In the genomic region with DNA sequence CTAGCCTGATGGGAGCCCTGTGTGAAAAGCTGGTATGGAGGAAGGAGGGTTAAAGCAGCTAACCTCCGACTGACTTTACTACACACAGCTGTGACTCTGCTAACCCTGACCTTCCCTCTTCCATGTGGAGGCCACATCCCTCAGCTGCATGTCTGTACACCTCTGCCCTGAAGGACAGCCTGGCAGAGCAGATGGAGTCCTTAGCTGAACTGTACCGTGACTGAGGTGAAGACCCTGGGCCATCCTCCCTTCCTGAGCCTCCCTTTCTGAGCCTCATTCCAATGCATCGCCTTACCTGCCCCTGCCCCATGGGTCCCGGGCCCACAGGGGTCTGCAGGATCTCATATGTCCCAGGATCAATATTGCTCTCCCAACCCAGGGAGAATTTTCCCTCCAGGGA, we compare ENCODE assay signal across 24 mouse cellular contexts. TPM values are rescaled to one million over a fixed set of nuclear protein-coding genes. Genes with fewer than 3 reads are reported as not detected.
DNase-seq lines count a peak whose midpoint lies in the region; ATAC-seq lines count a peak whose summit lies in the region.
"Had no signal": no experiment of that assay in that cellular context is flagged by ENCODE, and none has a peak within 500 bp of the region (broad histone marks: within the 10 kb centered on the region; RNA-seq: fewer than 3 reads in every experiment).

No protein-coding gene starts in this region.

- no peak overlapping the region for H3K27ac ChIP-seq in forebrain, embryonic 11.5 days (ENCODE audit: low read depth, low read length)
- H3K27ac ChIP-seq in forebrain, embryonic 16.5 days (ENCODE audit: low read length), result no peak overlapping the region
- peak overlapping the region; percentile 47; the same call in 1 of the 2 replicates for H3K27ac ChIP-seq in forebrain, embryonic 15.5 days (replicated peaks)
- peak overlapping the region; percentile 16 for H3K27ac ChIP-seq in neural tube, embryonic 14.5 days (ENCODE audit: low read depth, low read length)
- H3K27ac ChIP-seq: embryonic facial prominence, embryonic 12.5 days; intestine, embryonic 15.5 days; left cerebral cortex, adult 2 months; limb, embryonic 12.5 days; liver, embryonic 12.5 days had no signal

- 63% methylated on average over 4 of the region's 4 CpGs for WGBS in forebrain, embryonic 11.5 days
- WGBS in forebrain, embryonic 16.5 days, result 74% methylated on average over 4 of the region's 4 CpGs
- WGBS in forebrain, embryonic 15.5 days, result 79% methylated on average over 4 of the region's 4 CpGs
- 68% methylated on average over 4 of the region's 4 CpGs for WGBS in neural tube, embryonic 14.5 days

- H3K4me2 ChIP-seq in forebrain, embryonic 11.5 days (ENCODE audit: low read depth, low read length, severe bottlenecking), result no peak overlapping the region
- H3K4me2 ChIP-seq in forebrain, embryonic 16.5 days (ENCODE audit: low read length), result no peak overlapping the region
- H3K4me2 ChIP-seq in forebrain, embryonic 15.5 days (replicated peaks), result no peak overlapping the region
- H3K4me2 ChIP-seq in neural tube, embryonic 14.5 days (ENCODE audit: low read depth, low read length), result no peak overlapping the region
- H3K4me2 ChIP-seq: embryonic facial prominence, embryonic 12.5 days; intestine, embryonic 15.5 days; limb, embryonic 12.5 days; liver, embryonic 12.5 days had no signal

- H3K9ac ChIP-seq in forebrain, embryonic 11.5 days (ENCODE audit: low read length), result 0 out of 2 replicates have a peak overlapping the region, but pooled peaks have one; percentile 3
- H3K9ac ChIP-seq in forebrain, embryonic 16.5 days (replicated peaks; ENCODE audit: low read depth, low read length), result no peak overlapping the region
- H3K9ac ChIP-seq in forebrain, embryonic 15.5 days (replicated peaks), result no peak overlapping the region
- H3K9ac ChIP-seq in neural tube, embryonic 14.5 days (replicated peaks; ENCODE audit: low read depth, low read length), result no peak overlapping the region
- H3K9ac ChIP-seq: embryonic facial prominence, embryonic 12.5 days; intestine, embryonic 15.5 days; limb, embryonic 12.5 days; liver, embryonic 12.5 days had no signal

- no peaks in the 10 kb centered on the region for H3K36me3 ChIP-seq in forebrain, embryonic 11.5 days (ENCODE audit: control insufficient read depth, insufficient read depth, low read length)
- no peaks in the 10 kb centered on the region for H3K36me3 ChIP-seq in forebrain, embryonic 16.5 days (ENCODE audit: control insufficient read depth, insufficient read depth)
- H3K36me3 ChIP-seq in megakaryocyte, embryonic 14.5 days (replicated peaks; ENCODE audit: low read length), result no peaks in the 10 kb centered on the region
- no peaks in the 10 kb centered on the region for H3K36me3 ChIP-seq in forebrain, embryonic 15.5 days
- no peaks in the 10 kb centered on the region for H3K36me3 ChIP-seq in neural tube, embryonic 14.5 days (ENCODE audit: control insufficient read depth, insufficient read depth, low read length)
- H3K36me3 ChIP-seq: embryonic facial prominence, embryonic 12.5 days; intestine, embryonic 15.5 days; limb, embryonic 12.5 days; liver, embryonic 12.5 days had no signal

- no peaks in the 10 kb centered on the region for H3K9me3 ChIP-seq in forebrain, embryonic 11.5 days (ENCODE audit: control insufficient read depth, low read length)
- H3K9me3 ChIP-seq in forebrain, embryonic 16.5 days (ENCODE audit: control insufficient read depth, low read length), result no peaks in the 10 kb centered on the region
- peaks cover 18% of the 10 kb centered on the region for H3K9me3 ChIP-seq in megakaryocyte, embryonic 14.5 days
- H3K9me3 ChIP-seq in forebrain, embryonic 15.5 days, result no peaks in the 10 kb centered on the region
- H3K9me3 ChIP-seq in neural tube, embryonic 14.5 days (ENCODE audit: control insufficient read depth, low read length), result no peaks in the 10 kb centered on the region
- H3K9me3 ChIP-seq: embryonic facial prominence, embryonic 12.5 days; intestine, embryonic 15.5 days; limb, embryonic 12.5 days; liver, embryonic 12.5 days had no signal

- peaks cover 18% of the 10 kb centered on the region for H3K4me1 ChIP-seq in forebrain, embryonic 11.5 days (replicated peaks; ENCODE audit: control insufficient read depth, insufficient read depth, low read length)
- H3K4me1 ChIP-seq in forebrain, embryonic 16.5 days (replicated peaks; ENCODE audit: control insufficient read depth, insufficient read depth, low read length), result peaks cover 26% of the 10 kb centered on the region
- no peaks in the 10 kb centered on the region for H3K4me1 ChIP-seq in megakaryocyte, embryonic 14.5 days
- peaks cover 35% of the 10 kb centered on the region for H3K4me1 ChIP-seq in forebrain, embryonic 15.5 days
- H3K4me1 ChIP-seq in neural tube, embryonic 14.5 days (ENCODE audit: control insufficient read depth, insufficient read depth, low read length), result peaks cover 11% of the 10 kb centered on the region; the same call in 1 of the 2 replicates
- H3K4me1 ChIP-seq: embryonic facial prominence, embryonic 12.5 days had no signal

- ATAC-seq in forebrain, embryonic 11.5 days (replicated peaks; ENCODE audit: low FRiP score), result no peak
- no peak for ATAC-seq in forebrain, embryonic 16.5 days
- ATAC-seq in megakaryocyte, adult 5-6 weeks (ENCODE audit: poor library complexity, severe bottlenecking), result no peak
- ATAC-seq in forebrain, embryonic 15.5 days (replicated peaks), result no peak
- no peak for ATAC-seq in neural tube, embryonic 14.5 days (ENCODE audit: low read depth)
- ATAC-seq: CD4-positive, CD25-positive, alpha-beta regulatory T cell, adult 4 months; intestine, embryonic 15.5 days; liver, embryonic 12.5 days; Patski had no signal

- no peak for DNase-seq in forebrain, embryonic 11.5 days (ENCODE audit: low spot score)
- DNase-seq in urinary bladder, postnatal 25 days (ENCODE audit: low spot score), result no peak
- DNase-seq: adrenal gland, postnatal 10 days; cerebellum, postnatal 10 days; gastrocnemius, postnatal 10 days; heart, adult 11 months; heart, postnatal 36 days; kidney, postnatal 25 days; lung, adult 2 months; lung, postnatal 36 days; thymus, postnatal 14 days had no signal

- H3K4me3 ChIP-seq in forebrain, embryonic 11.5 days (ENCODE audit: low read depth, low read length), result no peak overlapping the region
- H3K4me3 ChIP-seq in forebrain, embryonic 16.5 days (replicated peaks; ENCODE audit: low read length), result no peak overlapping the region
- H3K4me3 ChIP-seq in megakaryocyte, embryonic 14.5 days (replicated peaks), result peak overlapping the region; percentile 5
- no peak overlapping the region for H3K4me3 ChIP-seq in forebrain, embryonic 15.5 days
- no peak overlapping the region for H3K4me3 ChIP-seq in neural tube, embryonic 14.5 days (ENCODE audit: low read depth, low read length)
- H3K4me3 ChIP-seq: embryonic facial prominence, embryonic 12.5 days; erythroblast, embryonic 14.5 days; intestine, embryonic 15.5 days; left cerebral cortex, adult 2 months; limb, embryonic 12.5 days; liver, embryonic 12.5 days had no signal

- no peaks in the 10 kb centered on the region for H3K27me3 ChIP-seq in forebrain, embryonic 11.5 days (ENCODE audit: control insufficient read depth, insufficient read depth, low read length)
- H3K27me3 ChIP-seq in forebrain, embryonic 16.5 days (replicated peaks; ENCODE audit: control insufficient read depth, insufficient read depth, low read length), result no peaks in the 10 kb centered on the region
- H3K27me3 ChIP-seq in megakaryocyte, embryonic 14.5 days (replicated peaks), result peaks cover 87% of the 10 kb centered on the region
- no peaks in the 10 kb centered on the region for H3K27me3 ChIP-seq in forebrain, embryonic 15.5 days
- H3K27me3 ChIP-seq in neural tube, embryonic 14.5 days (ENCODE audit: control insufficient read depth, insufficient read depth, low read length), result no peaks in the 10 kb centered on the region
- H3K27me3 ChIP-seq: Patski had no signal

RNA-seq across cellular contexts. Expression of a gene that starts 14.9 kb away (rescaled TPM):
- polyA plus RNA-seq in forebrain, embryonic 11.5 days (2014; fragmentation: Nextera tagmentation; extraction: Ambion mirVana), result 0.15 and 0.21 TPM in 2 replicates
- 13.2 and 13.4 TPM in 2 replicates for polyA plus RNA-seq in forebrain, embryonic 16.5 days (2015; fragmentation: Nextera tagmentation; extraction: Ambion mirVana)
- not detected in 2 replicates for polyA plus RNA-seq in megakaryocyte, embryonic 14.5 days (2012; ENCODE audit: insufficient read depth, low replicate concordance)
- not detected in 2 replicates for total RNA-seq in megakaryocyte, adult 5-6 weeks (2015)
- total RNA-seq in megakaryocyte, adult 5-6 weeks (2017), result not detected in 2 replicates
- 6.6 and 8.0 TPM in 2 replicates for polyA plus RNA-seq in forebrain, embryonic 15.5 days (2015; fragmentation: Nextera tagmentation; extraction: Ambion mirVana)
- polyA plus RNA-seq in neural tube, embryonic 14.5 days (2014; fragmentation: Nextera tagmentation; extraction: Ambion mirVana), result 1.6 and 2.3 TPM in 2 replicates
- total RNA-seq: heart, postnatal 36 days had no signal
- polyA plus RNA-seq: CD4-positive, CD25-positive, alpha-beta regulatory T cell, adult 4 months; erythroblast, embryonic 14.5 days; lung, adult 2 months; Patski had no signal

RNA-seq across cellular contexts. Expression of a gene that starts 28.8 kb away (rescaled TPM):
- polyA plus RNA-seq in forebrain, embryonic 11.5 days (2014; fragmentation: Nextera tagmentation; extraction: Ambion mirVana), result 4.7 and 6.1 TPM in 2 replicates
- polyA plus RNA-seq in forebrain, embryonic 16.5 days (2015; fragmentation: Nextera tagmentation; extraction: Ambion mirVana), result 1.3 and 1.5 TPM in 2 replicates
- 10.4 and 49.9 TPM in 2 replicates for polyA plus RNA-seq in megakaryocyte, embryonic 14.5 days (2012; ENCODE audit: insufficient read depth, low replicate concordance)
- 2.6 and 2.7 TPM in 2 replicates for total RNA-seq in megakaryocyte, adult 5-6 weeks (2015)
- total RNA-seq in megakaryocyte, adult 5-6 weeks (2017), result 2.5 and 2.7 TPM in 2 replicates
- 1.2 and 1.4 TPM in 2 replicates for polyA plus RNA-seq in forebrain, embryonic 15.5 days (2015; fragmentation: Nextera tagmentation; extraction: Ambion mirVana)
- 2.0 and 2.4 TPM in 2 replicates for polyA plus RNA-seq in neural tube, embryonic 14.5 days (2014; fragmentation: Nextera tagmentation; extraction: Ambion mirVana)

Comparison
In these comparisons a context has a peak if more than half of its experiments do, and no peak if none do; other contexts are left out.
1. H3K27ac ChIP-seq: peak in forebrain, embryonic 15.5 days (single experiment) and neural tube, embryonic 14.5 days (single experiment); none in forebrain, embryonic 11.5 days (single experiment) and forebrain, embryonic 16.5 days (single experiment).